Mouse (Mus musculus) spleen, postnatal 14 days (tissue): ENCODE results near the gene Poc5.

ENCODE experiments used
- DNase-seq, 2 experiments: peaks; one replicate each; pipeline ENCODE4 v3.0.0; 2021 to 2022; ENCODE audit warnings: low spot score in 2 of 2

Poc5 gene

DNA sequence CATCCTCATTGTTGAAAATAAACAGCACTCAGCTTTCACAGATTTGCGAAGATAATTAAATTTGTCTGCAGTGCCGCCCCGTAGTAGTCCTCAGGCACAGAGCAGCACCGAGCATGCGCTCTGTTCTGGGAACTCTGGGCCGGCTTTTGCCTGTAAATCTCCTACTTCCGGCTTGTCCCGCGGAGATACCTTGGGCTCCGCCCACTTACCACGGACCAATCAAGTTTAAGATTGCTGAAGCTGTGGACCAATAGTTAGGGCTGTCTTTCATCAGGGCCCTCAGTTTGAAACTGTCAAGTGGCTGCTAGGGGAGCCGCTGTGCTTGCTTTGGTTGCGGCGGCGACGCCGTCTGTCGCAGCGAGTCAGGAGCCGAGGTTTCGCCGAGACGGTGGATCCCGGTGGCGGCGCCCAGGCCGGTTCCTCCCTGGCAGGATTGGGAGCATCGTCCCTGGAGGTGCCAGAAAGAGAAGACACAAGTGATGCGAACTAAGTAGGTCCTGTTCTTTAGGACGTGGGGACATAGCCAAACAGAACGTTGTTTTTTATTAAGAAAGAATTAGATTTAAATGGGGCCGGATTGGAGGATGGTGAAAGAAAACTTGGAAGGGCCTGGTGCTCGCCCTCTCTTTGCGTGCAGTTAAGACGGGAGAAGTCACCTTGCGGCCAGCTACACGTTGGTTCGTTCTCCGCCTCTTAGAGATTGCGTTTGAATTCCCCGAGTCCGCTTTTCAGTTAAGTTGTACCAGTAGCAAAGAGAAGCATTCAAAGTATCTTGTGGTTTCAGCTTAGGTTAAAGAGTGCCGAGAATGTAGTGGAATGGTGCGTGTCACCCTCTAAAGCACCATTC is at the start of gene Poc5:
Gene Poc5 (plus strand): TSS at position 253 of the 847 bp plus-strand sequence.
- DNase-seq = peak; percentile 95 to 98

DNA sequence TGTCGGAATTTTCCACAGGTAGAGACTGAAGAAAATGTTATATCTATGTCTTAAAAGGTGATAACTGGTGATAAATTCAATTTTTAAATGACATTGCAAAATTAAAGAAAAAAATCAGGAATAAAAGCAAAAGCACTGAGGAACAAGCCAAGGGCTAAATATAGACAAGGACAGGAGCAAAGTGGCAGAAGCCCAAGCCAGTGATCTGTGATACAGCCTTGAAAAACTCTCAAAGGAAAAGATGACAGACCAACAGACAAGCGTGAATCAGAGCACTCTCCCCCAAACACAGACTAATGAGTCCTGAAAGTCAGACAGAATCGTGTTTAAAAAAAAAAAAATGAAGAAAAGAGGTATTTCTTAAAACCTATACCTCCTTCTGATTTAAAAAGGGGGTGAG is 46.6 kb upstream of the Poc5 start:
- no peak for DNase-seq

DNA sequence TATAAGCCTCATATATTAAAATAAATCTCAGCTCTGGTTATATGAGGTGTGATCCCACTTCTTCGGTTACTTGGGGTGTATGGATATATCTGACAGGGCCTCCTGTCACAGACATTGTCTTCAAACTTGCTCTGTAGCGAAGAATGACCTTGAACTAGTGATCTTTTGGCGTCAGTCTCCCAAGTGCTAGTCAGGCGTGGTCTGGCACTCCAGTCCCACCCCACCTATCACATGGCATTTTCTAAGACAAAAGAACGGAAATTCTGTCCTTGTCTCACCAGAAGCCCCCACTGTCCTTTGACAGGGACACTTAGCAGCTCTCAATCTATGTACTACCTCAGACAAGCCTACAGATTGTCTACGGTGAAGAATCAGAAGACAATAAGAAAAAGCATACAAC is 43.3 kb upstream of the Poc5 start:
- no peak for DNase-seq

DNA sequence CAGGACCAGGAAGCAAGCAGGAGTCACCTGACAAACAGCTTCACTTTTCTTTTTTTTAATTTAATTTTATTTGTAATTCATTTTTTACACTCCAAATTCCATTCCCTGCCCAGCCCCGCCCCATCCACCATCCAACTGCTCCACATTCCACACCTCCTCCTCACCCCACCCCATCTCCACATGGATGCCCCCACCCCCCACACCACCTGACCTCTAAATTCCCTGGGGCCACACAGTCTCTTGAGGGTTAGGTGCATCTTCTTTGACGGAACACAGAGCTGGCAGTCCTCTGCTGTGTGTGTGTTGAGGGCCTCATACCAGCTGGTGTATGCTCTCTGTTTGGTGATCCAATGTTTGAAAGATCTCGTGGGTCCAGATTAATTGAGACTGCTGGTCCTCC is 41.5 kb upstream of the Poc5 start:
- DNase-seq = no peak

DNA sequence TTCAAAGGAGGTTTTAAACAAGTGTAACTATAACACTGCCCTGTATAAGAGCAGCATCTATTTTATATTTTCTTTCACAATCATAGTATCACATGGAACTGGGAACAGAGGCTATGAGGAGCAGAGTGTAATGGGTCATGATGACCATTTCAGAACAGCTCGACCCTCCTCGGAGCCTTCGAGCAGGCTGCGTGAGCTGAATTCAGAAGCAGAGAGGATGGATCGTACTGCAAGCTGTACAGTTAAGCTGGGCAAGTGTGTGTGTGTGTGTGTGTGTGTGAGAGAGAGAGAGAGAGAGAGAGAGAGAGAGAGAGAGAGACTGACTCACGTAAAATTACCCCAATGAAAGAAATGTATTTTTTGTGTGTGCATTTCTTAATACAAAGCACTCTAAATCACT is 37.9 kb upstream of the Poc5 start:
- no peak for DNase-seq

DNA sequence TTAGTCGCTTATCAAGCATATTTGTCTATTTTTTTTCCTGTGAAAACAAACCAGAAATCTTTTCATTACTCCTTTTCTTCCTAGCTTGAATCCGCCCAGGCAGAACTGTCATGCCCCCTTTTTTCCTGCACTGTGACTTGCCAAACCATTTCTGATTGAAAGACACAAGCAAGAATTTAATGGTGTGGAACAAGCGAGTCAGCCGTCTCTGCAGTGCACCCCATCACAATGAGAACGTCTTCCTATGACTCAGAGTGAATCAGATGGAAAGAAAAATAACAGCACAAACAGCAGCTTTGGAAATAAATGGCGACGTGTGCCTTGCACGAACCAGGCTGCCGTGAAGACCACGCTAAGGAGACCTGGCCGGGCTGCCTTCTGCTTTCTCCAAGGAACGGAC is 36.8 kb upstream of the Poc5 start:
- no peak for DNase-seq

DNA sequence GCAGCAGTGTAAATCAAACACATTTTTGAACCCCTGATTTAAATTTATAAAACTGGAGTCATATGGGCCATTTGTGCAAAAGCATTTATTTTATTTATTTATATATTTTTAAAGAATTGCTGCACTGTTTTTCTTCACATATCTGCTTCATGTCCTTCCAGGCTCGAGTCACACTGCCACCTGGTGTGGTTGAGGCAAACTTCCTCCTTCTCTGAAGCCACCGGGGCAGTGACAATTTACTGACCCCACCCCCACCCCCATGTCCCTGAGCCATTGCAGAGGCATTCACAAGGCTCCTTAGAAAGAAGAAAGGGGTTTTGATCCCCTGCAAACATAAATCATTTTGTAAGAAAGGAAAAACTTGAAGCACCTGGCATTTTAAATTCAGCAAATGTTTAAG is 12.6 kb upstream of the Poc5 start:
- DNase-seq = peak in 1 of 2 experiments; percentile 3

DNA sequence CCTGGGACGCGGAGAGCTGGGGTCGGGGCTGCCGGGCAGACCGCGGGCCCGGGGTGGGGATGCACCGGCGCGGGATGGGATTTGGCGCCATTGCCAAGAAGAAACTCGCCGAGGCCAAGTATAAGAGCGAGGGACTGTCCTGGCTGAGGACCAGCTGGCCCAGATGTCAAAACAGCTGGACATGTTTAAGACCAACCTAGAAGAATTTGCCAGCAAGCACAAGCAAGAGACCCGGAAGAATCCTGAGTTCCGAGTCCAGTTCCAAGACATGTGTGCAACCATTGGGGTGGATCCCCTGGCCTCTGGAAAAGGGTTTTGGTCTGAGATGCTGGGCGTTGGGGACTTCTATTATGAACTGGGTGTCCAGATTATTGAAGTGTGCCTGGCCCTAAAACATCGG is 11.2 kb upstream of the Poc5 start:
- no peak for DNase-seq

DNA sequence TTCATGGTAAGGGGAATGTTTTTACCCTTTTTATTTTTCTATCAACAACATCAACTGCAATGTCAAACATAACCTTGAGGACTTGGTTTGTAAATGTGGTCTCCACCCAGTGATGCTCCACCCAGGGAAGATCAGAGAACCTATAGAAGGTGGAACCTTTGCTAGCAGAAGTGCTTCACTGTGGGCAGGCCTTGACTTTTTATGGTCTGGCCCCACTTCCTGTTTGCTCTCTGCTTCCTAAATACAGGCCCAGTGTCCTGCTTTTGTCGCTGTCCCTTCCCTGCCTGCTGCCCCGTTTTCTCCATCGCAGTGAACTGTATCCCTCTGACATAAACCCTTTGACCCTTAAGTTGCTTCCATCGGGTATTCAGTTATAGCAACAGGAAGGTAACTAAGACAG is 10.2 kb upstream of the Poc5 start:
- no peak for DNase-seq

DNA sequence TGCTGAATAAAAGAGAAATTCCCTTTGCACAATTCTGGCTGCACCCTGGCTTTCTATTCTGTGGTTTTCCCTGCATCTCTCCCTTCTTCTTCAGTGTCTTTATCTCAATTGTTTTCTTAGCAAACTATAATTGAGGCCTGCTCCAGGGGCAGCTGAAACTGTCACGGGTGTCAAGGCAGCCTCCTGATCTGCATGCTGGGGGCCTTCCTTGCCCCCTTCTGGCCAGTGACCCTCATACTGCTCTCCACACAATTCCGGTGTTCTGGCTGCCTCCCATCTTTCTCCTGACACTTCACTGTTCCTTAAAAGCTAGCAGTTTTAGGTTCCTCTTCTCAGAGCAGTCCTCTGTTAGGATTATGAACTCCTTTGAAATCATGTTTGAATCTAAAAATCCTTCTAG is 1.2 kb downstream of the Poc5 start:
- DNase-seq = no peak

DNA sequence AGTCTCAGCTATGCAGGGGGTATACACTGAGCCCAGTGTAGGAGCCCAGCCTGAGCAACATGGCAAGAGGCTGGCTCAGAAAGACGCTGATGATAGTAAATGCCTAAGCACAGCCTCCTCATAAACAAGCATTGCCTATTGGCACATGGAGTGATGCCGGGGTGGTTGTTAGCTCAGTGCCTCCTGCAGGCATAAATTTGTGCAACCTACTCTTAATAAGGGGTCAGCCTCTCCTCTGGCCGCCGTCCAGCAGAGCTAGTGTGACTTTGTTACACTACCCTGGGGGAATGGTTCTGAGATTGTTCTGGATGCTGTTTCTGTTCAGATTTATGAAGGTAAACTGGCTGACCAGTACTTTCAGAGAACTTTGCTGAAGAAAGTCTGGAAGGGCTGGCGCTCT is 13.2 kb downstream of the Poc5 start:
- no peak for DNase-seq

DNA sequence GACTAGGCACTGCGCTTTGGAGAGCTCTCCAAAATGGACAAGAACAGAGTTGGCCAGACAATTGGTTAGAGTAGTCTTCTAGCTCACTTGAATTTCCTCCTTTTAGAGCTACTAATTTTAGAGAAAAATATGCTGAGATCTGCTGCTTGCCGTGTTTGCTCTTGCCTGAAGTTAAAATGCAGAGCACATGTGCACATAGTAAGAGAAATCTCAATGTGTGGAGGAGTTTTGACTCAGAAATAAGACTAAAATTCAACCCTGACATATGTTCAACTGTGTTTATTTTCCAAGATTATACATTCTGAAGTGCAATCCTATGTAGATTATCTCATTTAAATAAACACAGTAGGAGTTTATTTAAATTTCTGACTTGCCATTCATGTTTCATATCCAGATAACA is 17.4 kb downstream of the Poc5 start:
- DNase-seq = no peak

DNA sequence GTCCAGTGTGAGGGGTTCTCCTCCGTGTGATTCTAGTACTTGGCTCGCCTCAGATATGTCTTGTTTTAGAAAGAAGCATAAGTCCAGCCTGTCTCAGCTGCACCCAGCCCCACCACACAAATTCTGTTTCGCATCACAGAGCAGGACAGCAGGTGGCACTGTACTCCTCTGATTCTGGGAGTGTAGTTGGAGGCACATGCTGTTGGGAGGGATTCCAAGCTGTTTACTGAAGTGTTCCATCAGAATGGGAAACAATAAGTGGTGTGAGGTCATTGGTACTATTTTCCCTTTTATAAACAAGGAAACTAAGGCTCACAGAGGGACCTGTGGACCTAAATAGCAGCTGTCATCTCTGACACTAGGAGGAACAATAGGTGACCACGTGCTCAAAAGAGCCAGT is 18.9 kb downstream of the Poc5 start:
- DNase-seq = no peak

DNA sequence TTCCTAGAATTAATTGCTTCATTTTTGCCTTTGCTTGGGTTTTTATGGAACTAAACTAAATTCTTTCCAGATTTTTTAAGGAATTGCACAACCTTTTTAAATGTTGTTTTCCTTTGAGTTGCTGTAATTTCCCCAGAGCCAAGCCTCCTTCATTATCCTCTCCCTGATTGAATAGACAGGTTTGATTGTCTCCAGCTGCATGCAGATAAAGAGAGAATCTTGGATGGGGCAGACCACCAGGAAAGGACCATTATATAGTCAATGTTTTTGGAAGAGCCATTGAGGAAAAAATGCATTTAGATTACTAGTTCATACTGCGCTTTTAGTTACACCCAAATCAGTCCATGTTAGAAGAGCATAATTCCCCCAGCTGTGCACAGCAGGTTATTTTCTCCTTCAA is 20.7 kb downstream of the Poc5 start:
- DNase-seq = no peak

DNA sequence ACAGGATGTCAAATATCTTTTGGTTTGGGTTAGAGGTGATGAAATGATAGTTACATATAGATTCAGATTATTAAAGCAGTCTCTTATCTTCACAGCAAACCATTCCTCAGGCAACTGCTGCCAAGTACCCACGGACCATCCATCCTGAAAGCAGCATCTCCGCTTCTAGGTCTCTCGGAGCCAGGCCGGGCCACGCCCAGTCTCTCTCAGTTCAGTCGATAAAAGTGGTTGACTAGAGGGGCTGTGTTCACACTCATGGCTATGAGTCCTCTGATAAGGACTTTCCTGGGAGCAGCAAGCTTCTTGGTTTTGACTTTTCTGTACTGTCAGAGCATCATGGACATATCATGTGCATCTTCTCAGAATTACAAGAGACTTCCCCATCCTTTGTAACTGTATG is 26.3 kb downstream of the Poc5 start:
- DNase-seq = no peak

DNA sequence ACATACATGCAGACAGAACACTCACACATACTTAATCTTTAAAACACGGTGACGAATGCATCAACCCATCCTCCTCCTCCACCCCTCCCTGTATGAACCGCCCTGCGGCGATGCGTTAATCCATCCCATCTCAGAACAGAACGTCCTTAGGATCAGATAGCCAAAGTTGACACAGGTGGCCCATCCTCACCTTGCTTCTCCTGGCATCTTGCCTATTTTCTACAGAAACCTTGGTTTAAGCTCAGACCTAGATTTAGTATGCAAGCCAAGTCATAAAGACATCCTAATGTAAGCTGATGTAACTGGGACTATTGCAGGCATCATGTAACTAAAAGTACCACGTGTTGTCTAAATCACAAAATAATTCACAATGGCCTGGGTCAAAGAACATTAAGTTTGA is 28.3 kb downstream of the Poc5 start:
- DNase-seq = no peak

DNA sequence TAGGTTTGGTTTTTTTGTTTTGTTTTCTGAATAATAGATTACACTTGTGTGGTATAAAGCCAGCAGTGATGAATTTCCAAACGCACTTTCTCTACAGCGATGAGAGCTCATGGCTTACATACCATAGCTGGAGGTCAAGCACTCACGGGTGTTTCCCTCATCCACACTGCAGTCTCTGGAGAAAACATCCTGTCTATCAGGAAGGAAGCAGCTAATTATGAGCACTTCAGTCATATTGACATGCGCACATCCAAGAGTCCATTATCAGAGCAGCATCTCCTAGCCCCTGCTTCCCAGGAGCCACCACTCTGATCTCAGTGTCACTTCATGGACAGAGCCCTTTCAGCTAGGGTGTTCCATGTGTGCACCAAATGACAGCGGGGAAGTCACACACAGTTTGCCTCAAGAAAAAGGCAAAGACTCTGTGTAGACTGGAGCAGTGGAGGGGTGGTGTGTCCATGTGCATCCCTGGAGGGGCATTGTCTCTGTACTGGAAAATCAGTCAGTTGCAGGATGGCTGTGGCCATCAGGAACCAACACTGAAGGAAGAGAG is 29.2 kb downstream of the Poc5 start:
- DNase-seq = no peak

DNA sequence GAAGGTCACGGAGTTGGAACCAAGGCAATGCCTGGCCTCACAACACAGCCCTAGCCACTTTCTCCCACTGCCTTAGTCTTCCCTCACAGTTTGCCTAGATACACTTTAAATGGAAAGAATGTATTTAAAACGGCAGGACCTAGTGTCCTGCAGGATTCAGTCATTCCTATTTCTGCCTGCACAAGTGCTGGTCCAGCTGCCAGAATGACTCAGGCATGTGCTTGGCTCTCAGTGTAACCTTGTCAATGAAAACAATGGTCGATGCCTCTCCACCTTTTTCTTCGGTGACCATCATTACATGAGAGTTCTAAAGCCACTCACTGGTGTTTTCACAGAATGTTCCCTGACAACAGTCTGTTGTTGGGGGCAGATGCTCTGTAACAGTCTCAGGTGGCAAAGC is 30.4 kb downstream of the Poc5 start:
- no peak for DNase-seq

DNA sequence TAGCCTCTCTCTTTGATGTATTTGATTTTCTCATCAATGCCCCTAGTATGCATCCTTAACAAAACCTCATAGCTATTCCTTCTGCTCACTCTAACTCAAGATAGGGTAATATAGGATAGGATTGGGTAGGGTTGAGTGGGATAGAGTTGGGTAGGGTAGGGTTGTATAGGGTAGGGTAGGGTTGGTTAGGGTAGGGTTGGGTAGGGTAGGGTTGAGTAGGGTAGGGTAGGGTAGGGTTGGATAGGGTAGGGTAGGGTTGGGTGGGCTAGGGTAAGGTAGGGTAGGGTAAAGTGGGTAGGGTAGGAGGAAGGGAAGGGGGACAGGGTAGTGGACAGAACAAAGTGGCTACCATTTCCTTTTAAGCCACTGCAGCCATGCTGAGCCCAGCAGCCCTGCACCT is 33.1 kb downstream of the Poc5 start:
- DNase-seq = no peak

DNA sequence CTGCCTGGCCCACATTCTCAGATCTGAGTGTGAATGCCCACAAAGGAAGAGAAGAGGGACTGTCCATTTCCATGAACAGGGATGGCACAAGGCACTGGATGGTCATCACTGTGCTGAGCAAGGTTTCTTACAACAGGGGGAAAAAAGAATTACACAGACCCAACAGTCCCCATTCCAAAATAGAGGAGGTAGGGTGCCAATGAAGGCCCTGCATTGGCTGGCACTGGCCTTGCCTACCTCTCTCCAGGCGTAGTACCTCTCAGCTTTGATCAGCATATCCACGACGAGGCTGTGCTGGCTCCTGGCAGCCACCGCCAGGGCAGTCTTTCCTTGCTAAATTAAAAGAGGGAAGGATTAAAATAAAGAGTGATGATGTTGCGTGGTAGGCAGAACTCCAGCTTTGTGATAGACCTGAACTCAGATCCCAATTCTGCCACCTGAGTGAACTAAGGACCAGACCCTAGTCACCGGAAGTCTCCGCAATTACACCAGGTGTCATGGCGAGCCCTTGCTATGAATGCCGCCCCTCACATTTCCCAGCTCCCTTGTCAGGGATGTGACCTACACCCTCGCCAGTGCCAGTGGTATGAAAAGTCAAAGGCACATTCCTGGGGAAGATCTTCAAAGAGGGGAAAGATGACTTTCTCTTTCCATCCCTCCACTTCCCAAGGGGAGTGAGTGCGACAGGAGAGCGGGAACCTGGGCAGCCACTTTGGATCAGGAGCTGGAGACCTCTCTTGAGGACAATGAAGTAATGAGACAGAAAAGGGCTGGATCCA is 36.6 kb downstream of the Poc5 start:
- no peak for DNase-seq

DNA sequence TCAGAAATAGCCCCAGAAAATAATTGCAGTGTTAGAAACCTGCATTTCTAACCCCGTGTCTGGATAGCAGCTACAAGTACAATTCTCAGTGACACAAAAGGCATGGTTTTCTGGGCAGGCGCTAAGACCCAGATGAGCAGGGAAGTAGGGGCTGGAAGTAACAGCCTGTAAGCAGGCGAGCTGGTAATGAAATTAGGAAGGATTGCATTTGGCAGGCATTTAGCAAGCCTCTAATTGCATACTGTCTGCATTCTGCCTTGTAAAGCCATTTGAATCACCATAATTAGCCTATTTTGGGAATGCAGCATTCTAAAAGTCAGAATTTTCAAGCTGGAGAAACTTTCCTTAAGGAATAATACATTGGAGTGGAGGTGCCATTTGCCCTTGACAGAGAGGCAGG is 38.0 kb downstream of the Poc5 start:
- no peak for DNase-seq

DNA sequence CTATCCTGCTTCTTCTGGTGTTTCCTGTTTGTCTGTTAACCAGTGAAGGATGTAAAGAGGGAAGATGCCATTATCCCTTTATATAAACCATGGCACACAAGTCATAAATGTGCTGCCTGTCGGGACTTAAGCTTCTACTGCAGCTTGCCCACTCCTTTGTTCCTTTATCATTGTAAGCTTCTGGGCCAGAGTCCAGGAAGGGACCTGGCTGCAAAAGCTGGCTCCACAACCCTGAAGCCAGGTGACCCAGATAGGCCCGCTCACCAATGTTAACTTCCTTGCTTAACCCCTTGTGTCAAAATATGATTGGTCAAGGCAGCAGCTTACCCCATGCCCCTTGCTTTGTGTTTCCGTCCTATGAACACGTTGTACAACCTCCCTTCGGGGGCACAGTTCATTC is 40.4 kb downstream of the Poc5 start:
- no peak for DNase-seq

DNA sequence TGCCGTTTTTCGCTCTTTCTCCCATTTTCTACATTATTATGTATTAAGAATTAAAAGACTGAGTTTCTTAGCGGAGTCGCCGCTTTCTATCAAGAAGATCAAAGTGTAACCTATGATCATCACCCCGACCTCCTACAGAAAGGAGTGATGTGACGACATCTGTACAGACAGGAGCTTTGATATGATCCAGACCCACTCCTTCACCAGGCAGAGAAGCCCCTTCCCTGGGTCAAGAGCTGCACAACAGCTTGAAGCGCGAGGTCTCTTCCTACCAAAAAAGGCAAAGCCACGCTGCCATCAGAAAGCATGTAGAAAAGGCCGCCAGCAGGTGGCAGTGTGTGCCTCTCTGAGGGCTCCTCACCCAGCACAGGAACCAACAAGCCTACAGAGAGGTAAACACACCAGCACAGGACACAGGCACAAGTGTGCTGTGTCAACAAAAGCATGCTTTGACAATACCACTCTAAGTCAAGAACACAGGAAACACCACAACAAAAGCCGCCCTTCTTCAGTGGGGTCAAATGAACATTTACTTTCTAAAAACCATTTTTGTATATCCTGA is 43.6 kb downstream of the Poc5 start:
- peak; percentile 60 to 76 for DNase-seq
